19 mouse cellular contexts compared by ENCODE assay signal in genomic region chr3:82236377-82237057, GRCm38 (mm10).
DNase-seq lines count a peak whose midpoint lies in the region; ATAC-seq lines count a peak whose summit lies in the region.
"Had no signal": no experiment of that assay in that cellular context is flagged by ENCODE, and none has a peak within 500 bp of the region (broad histone marks: within the 10 kb centered on the region; RNA-seq: fewer than 3 reads in every experiment).

No protein-coding gene starts in this region.

- no peak overlapping the region for H3K4me3 ChIP-seq in embryonic facial prominence, embryonic 14.5 days (ENCODE audit: low read depth, low read length)
- no peak overlapping the region for H3K4me3 ChIP-seq in embryonic facial prominence, embryonic 10.5 days
- no peak overlapping the region for H3K4me3 ChIP-seq in midbrain, embryonic 16.5 days (ENCODE audit: low read depth, low read length)
- no peak overlapping the region for H3K4me3 ChIP-seq in intestine, embryonic 16.5 days (ENCODE audit: low read length)
- H3K4me3 ChIP-seq: forebrain, embryonic 10.5 days; heart, embryonic 15.5 days had no signal

- WGBS in embryonic facial prominence, embryonic 14.5 days: 68% methylated on average over 2 of the region's 2 CpGs
- 77% methylated on average over 2 of the region's 2 CpGs for WGBS in embryonic facial prominence, embryonic 10.5 days
- WGBS in midbrain, embryonic 16.5 days: 22% methylated on average over 2 of the region's 2 CpGs
- 48% methylated on average over 2 of the region's 2 CpGs for WGBS in intestine, embryonic 16.5 days

- no peaks in the 10 kb centered on the region for H3K9me3 ChIP-seq in embryonic facial prominence, embryonic 14.5 days (ENCODE audit: control insufficient read depth, low read length)
- no peaks in the 10 kb centered on the region for H3K9me3 ChIP-seq in embryonic facial prominence, embryonic 10.5 days
- H3K9me3 ChIP-seq in midbrain, embryonic 16.5 days (replicated peaks; ENCODE audit: control insufficient read depth, low read length, poor library complexity, severe bottlenecking): no peaks in the 10 kb centered on the region
- no peaks in the 10 kb centered on the region for H3K9me3 ChIP-seq in intestine, embryonic 16.5 days (ENCODE audit: control insufficient read depth, low read length)
- H3K9me3 ChIP-seq: forebrain, embryonic 10.5 days; heart, embryonic 15.5 days had no signal

- no peaks in the 10 kb centered on the region for H3K4me1 ChIP-seq in embryonic facial prominence, embryonic 14.5 days (ENCODE audit: control insufficient read depth, insufficient read depth, low read length)
- no peaks in the 10 kb centered on the region for H3K4me1 ChIP-seq in embryonic facial prominence, embryonic 10.5 days
- H3K4me1 ChIP-seq in midbrain, embryonic 16.5 days (ENCODE audit: control insufficient read depth, insufficient read depth, low read length): peaks cover 8% of the 10 kb centered on the region; the same call in 1 of the 2 replicates
- no peaks in the 10 kb centered on the region for H3K4me1 ChIP-seq in intestine, embryonic 16.5 days (ENCODE audit: control insufficient read depth, insufficient read depth, low read length)
- H3K4me1 ChIP-seq: forebrain, embryonic 10.5 days; heart, embryonic 15.5 days had no signal

- no peak overlapping the region for H3K4me2 ChIP-seq in embryonic facial prominence, embryonic 14.5 days (ENCODE audit: low read depth, low read length)
- H3K4me2 ChIP-seq in midbrain, embryonic 16.5 days (ENCODE audit: low read length): no peak overlapping the region
- H3K4me2 ChIP-seq in intestine, embryonic 16.5 days (ENCODE audit: low read depth, low read length): no peak overlapping the region
- H3K4me2 ChIP-seq: heart, embryonic 15.5 days had no signal

- peak; percentile 10 for DNase-seq in embryonic facial prominence, embryonic 14.5 days (ENCODE audit: low spot score)
- no peak for DNase-seq in embryonic facial prominence, embryonic 10.5 days (ENCODE audit: low spot score)
- DNase-seq in left cerebral cortex, postnatal 4 days: peak; percentile 32
- no peak for DNase-seq in left cerebral cortex, adult 9 months (ENCODE audit: low spot score in 2 of 2)
- DNase-seq in brain, adult 2 months (ENCODE audit: low read depth, low spot score): peak; percentile 73
- DNase-seq in layer of hippocampus, adult 9-10 months (ENCODE audit: low spot score): no peak
- DNase-seq: adrenal gland, postnatal 25 days; embryo, embryonic 11 days; gastrocnemius, postnatal 36 days; kidney, adult 18-20 months; liver; lung, postnatal 10 days; thymus, postnatal 25 days had no signal

- no peak overlapping the region for H3K27ac ChIP-seq in embryonic facial prominence, embryonic 14.5 days (replicated peaks; ENCODE audit: low read depth, low read length)
- H3K27ac ChIP-seq in embryonic facial prominence, embryonic 10.5 days (replicated peaks): no peak overlapping the region
- H3K27ac ChIP-seq in midbrain, embryonic 16.5 days (ENCODE audit: low read length): peak overlapping the region; percentile 51
- no peak overlapping the region for H3K27ac ChIP-seq in intestine, embryonic 16.5 days (ENCODE audit: low read length)
- H3K27ac ChIP-seq: forebrain, embryonic 10.5 days; heart, embryonic 15.5 days; kidney, postnatal 0 days had no signal

- no peaks in the 10 kb centered on the region for H3K36me3 ChIP-seq in embryonic facial prominence, embryonic 14.5 days (ENCODE audit: control insufficient read depth, insufficient read depth, low read length)
- no peaks in the 10 kb centered on the region for H3K36me3 ChIP-seq in embryonic facial prominence, embryonic 10.5 days (replicated peaks)
- H3K36me3 ChIP-seq in midbrain, embryonic 16.5 days (ENCODE audit: control insufficient read depth, insufficient read depth, low read length): no peaks in the 10 kb centered on the region
- H3K36me3 ChIP-seq in intestine, embryonic 16.5 days (ENCODE audit: control insufficient read depth, insufficient read depth, low read length): no peaks in the 10 kb centered on the region
- H3K36me3 ChIP-seq: forebrain, embryonic 10.5 days; heart, embryonic 15.5 days had no signal

- intact Hi-C loops in left cerebral cortex, postnatal 4 days (cut with DNase I): no loop called here

- no peaks in the 10 kb centered on the region for H3K27me3 ChIP-seq in embryonic facial prominence, embryonic 14.5 days (replicated peaks; ENCODE audit: control insufficient read depth, insufficient read depth, low read length)
- no peaks in the 10 kb centered on the region for H3K27me3 ChIP-seq in embryonic facial prominence, embryonic 10.5 days (replicated peaks; ENCODE audit: low read depth, poor library complexity, severe bottlenecking)
- no peaks in the 10 kb centered on the region for H3K27me3 ChIP-seq in midbrain, embryonic 16.5 days (ENCODE audit: control insufficient read depth, insufficient read depth, low read depth, low read length)
- H3K27me3 ChIP-seq in intestine, embryonic 16.5 days (replicated peaks; ENCODE audit: control insufficient read depth, insufficient read depth, low read length): no peaks in the 10 kb centered on the region
- H3K27me3 ChIP-seq: CH12.LX; heart, embryonic 15.5 days had no signal

- H3K9ac ChIP-seq in embryonic facial prominence, embryonic 14.5 days (ENCODE audit: low read depth, low read length): no peak overlapping the region
- H3K9ac ChIP-seq in midbrain, embryonic 16.5 days (ENCODE audit: low read depth, low read length): no peak overlapping the region
- no peak overlapping the region for H3K9ac ChIP-seq in intestine, embryonic 16.5 days (ENCODE audit: low read depth, low read length)
- H3K9ac ChIP-seq: heart, embryonic 15.5 days had no signal

- no peak for ATAC-seq in embryonic facial prominence, embryonic 14.5 days (ENCODE audit: low read depth)
- peak; percentile 87 for ATAC-seq in midbrain, embryonic 16.5 days
- no peak for ATAC-seq in intestine, embryonic 16.5 days

Comparison
In these comparisons a context has a peak if more than half of its experiments do, and no peak if none do; other contexts are left out.
1. DNase-seq: peak in embryonic facial prominence, embryonic 14.5 days (single experiment), left cerebral cortex, postnatal 4 days (single experiment) and brain, adult 2 months (single experiment); none in embryonic facial prominence, embryonic 10.5 days (single experiment), left cerebral cortex, adult 9 months (0 of 2) and layer of hippocampus, adult 9-10 months (single experiment).